Mouse (Mus musculus) MEL (cell line): ENCODE results near the gene Stk10.

Experiments
- BHLHE40 ChIP-seq: IDR thresholded peaks from 2 replicates; pipeline ENCODE4 v1.6.1; 2012; ENCODE audit warnings: low read depth, mild to moderate bottlenecking, inconsistent platforms, low read length, improper control_type of control experiment, borderline replicate concordance
- CHD2 ChIP-seq: IDR thresholded peaks from 2 replicates; pipeline ENCODE4 v1.6.1; 2011; ENCODE audit warnings: low read length, improper control_type of control experiment
- CTCF ChIP-seq, 3 experiments: IDR thresholded peaks in 2 of 3; conservative IDR thresholded peaks in 1 of 3; 2 replicates each; pipeline ENCODE4 v1.5.1; 2011 to 2012; ENCODE audit warnings: low read length in 3 of 3, low read depth in 2 of 3, mild to moderate bottlenecking in 2 of 3, improper control_type of control experiment in 1 of 3, inconsistent platforms in 1 of 3, mixed read lengths in 1 of 3, moderate library complexity in 1 of 3; ENCODE audit not compliant: control insufficient read depth in 1 of 3, insufficient read depth in 1 of 3, poor library complexity in 1 of 3, severe bottlenecking in 1 of 3
- E2F4 ChIP-seq: IDR thresholded peaks from 2 replicates; pipeline ENCODE4 v1.6.1; 2011; ENCODE audit warnings: low read depth, low read length, improper control_type of control experiment, borderline replicate concordance
- ETS1 ChIP-seq: IDR thresholded peaks from 2 replicates; pipeline ENCODE4 v1.6.1; 2012; ENCODE audit warnings: low read depth, mild to moderate bottlenecking, inconsistent platforms, low read length, improper control_type of control experiment, moderate library complexity
- MAX ChIP-seq: IDR thresholded peaks from 2 replicates; pipeline ENCODE4 v1.6.1; 2011; ENCODE audit warnings: low read length, improper control_type of control experiment
- POLR2A ChIP-seq, 2 experiments: IDR thresholded peaks; 2 replicates each; pipeline ENCODE4 v1.6.1; 2011 to 2012; ENCODE audit warnings: low read length in 2 of 2, mild to moderate bottlenecking in 2 of 2, control low read depth in 1 of 2, improper control_type of control experiment in 1 of 2, low read depth in 1 of 2, moderate library complexity in 1 of 2; ENCODE audit not compliant: control insufficient read depth in 1 of 2, insufficient read depth in 1 of 2, poor library complexity in 1 of 2
- TCF12 ChIP-seq: IDR thresholded peaks from 2 replicates; pipeline ENCODE4 v1.6.1; 2014; ENCODE audit warnings: low read depth, mild to moderate bottlenecking, inconsistent platforms, low read length, improper control_type of control experiment, moderate library complexity
- USF1 ChIP-seq: IDR thresholded peaks from 2 replicates; pipeline ENCODE4 v1.6.1; 2014; ENCODE audit warnings: low read depth, mild to moderate bottlenecking, inconsistent platforms, low read length, improper control_type of control experiment, moderate library complexity
- USF2 ChIP-seq, 2 experiments: IDR thresholded peaks; 2 replicates each; pipeline ENCODE4 v1.6.1; 2011 to 2012; ENCODE audit warnings: improper control_type of control experiment in 2 of 2, low read length in 2 of 2, borderline replicate concordance in 1 of 2, inconsistent platforms in 1 of 2, low read depth in 1 of 2, mild to moderate bottlenecking in 1 of 2; ENCODE audit not compliant: insufficient read depth in 1 of 2

DNA sequence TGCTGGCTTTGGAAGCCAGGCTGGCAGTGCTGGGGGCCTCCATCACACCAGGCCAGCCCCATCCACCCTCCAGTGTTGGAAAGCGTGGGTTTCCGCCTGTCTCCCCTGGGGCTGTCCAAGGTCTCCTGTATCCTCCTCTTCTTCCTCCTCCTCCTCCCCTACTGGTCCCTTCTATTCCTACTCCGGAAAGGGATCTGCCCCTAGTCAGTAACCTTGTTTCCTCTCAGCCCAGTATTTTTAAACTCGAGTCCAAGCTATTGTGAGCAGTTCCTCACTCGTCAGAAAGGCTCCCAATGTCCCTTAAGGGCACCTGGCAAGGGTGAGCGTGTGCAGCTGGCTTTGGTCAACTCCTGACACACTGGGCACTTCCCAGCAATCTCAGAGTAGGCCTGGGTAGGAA lies 5.3 kb downstream of the Stk10 start:
- no peak for TF ChIP-seq MAX
- no peak for TF ChIP-seq CTCF (IDR thresholded peaks at IDR 0.05 in 2 of 3, conservative IDR thresholded peaks at IDR 0.05 in 1 of 3; ENCODE audit: control insufficient read depth in 1 of 3, insufficient read depth in 1 of 3, low read depth in 2 of 3, low read length in 3 of 3, poor library complexity in 1 of 3, severe bottlenecking in 1 of 3)
- no peak for TF ChIP-seq BHLHE40
- no peak for TF ChIP-seq USF2 (IDR thresholded peaks at IDR 0.05; ENCODE audit: borderline replicate concordance in 1 of 2, insufficient read depth in 1 of 2, low read depth in 1 of 2, low read length in 2 of 2)
- no peak for TF ChIP-seq E2F4
- TF ChIP-seq CHD2: no peak
- no peak for TF ChIP-seq USF1
- no peak for TF ChIP-seq ETS1
- TF ChIP-seq POLR2A (IDR thresholded peaks at IDR 0.05; ENCODE audit: control insufficient read depth in 1 of 2, insufficient read depth in 1 of 2, low read depth in 1 of 2, low read length in 2 of 2, poor library complexity in 1 of 2): no peak
- no peak for TF ChIP-seq TCF12
